Mouse (Mus musculus): ENCODE measurements at regions not wholly inside any gene's neighbourhood (a gene's known extent, or its start where the extent isn't known, plus 50 kb on each side); places are given as distances from the start of the nearest gene placed in this dataset.

GRCm38 (mm10) chr9:32053886-32054615, 61.9 kb upstream of the Arhgap32 start:
- DNase-seq, result no peak

- DNase-seq, result no peak
Observed at GRCm38 (mm10) chr9:32057427-32058115, 58.4 kb upstream of the Arhgap32 start.

- no peak for DNase-seq
Observed at GRCm38 (mm10) chr9:32062740-32063139, 53.2 kb upstream of the Arhgap32 start.

- DNase-seq, result no peak
Observed at GRCm38 (mm10) chr9:32063541-32063940, 52.4 kb upstream of the Arhgap32 start.

- DNase-seq, result no peak
Observed at GRCm38 (mm10) chr9:32064007-32064550, 51.9 kb upstream of the Arhgap32 start.
